Mouse (Mus musculus) embryo, embryonic 10 days (tissue): Measurements from ENCODE around the gene Gli2.

ENCODE experiments used
- DNase-seq: peaks from one replicate; pipeline ENCODE4 v3.0.0-alpha.2; 2015; ENCODE audit warnings: low spot score

Gene Gli2

DNA sequence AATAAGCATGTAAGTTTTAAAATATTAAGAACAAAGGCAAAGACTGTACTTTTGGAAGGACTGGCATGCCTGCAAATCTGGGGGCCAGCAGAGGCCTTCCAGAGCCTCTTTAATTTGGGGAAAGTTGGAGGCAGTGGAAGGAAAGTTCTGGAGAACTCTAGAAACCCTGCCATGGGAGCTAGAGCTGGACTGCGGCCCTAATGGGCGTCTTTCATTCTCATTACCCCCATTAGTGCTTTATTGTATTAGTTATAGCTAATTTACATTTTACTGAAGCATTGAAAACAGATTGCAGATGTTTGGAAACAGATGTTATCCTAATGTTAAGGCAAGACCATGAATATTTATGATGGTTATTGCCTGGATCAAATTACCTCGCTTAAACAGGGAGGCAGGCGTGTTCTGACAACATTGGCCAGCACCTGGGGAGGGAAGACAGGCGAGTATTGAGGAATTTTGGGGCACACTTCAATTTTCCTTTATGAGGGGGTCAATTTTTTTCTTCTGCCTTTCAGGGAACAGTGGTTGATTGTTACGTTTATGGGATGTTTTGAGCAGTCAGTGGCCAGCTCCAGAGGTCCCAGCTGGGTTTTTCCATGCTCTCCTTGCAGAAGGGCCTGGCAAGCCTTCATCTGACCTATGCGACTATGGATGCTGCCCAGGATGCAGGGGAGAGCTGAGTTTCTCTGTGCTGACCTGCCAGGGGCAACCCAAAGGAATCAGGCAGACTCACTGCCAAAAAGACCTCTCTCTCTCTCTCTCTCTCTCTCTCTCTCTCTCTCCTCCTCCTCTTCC lies 253.9 kb downstream of the Gli2 start:
- no peak for DNase-seq

DNA sequence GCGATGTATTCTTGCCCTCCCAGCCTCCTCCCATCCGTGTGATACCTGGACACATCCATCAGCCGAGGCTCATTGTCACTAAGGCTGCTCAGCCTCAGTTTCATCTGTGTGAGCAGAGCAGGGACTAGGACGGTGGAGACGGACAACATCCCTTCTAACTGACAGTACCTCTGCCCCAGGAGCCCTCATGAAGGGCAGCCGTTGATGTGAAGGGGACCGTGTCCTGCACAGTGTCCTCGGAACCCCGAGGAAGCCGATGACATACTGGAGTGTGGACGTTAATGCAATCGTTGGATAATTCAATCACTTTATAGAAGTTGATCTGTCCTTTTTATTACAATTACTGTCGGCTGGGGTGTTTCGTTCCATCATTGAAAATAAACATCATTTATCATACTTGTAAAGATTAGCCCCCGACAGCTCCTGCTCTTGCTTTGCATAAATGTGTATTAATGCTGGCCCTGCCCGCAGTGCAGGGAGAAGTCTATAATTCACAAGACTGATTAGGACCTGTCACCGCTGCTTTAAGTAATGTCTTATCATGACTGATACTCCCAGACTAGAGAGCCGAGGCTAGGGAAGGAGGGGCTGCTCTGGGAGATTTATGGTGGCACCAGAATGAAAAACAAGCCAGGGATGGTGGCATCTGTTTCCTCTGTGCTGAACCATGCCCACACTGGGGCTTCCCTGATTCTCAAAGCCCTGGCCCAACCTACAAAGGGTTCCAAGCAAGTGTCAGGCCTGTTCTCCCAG lies 257.8 kb downstream of the Gli2 start:
- DNase-seq = no peak

DNA sequence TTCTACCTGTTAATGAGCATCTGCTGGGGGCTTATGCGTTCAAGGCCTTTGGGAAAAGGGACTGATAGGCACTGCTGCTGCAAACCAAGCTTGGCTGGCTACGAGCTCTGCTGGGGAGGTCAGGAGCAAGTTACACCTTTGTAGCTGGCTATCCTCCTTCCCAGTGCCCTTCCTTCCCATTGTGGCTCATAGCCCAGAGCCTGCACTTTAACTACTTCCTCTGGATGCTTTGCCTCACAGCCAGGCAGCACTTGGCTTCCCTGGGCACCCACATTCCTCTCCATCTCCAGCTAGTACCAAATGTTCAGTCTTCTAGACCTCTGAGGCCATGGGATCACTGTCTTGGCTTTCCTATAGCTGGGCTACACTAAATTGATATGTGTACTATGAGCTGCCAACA lies 263.5 kb downstream of the Gli2 start:
- DNase-seq = no peak

DNA sequence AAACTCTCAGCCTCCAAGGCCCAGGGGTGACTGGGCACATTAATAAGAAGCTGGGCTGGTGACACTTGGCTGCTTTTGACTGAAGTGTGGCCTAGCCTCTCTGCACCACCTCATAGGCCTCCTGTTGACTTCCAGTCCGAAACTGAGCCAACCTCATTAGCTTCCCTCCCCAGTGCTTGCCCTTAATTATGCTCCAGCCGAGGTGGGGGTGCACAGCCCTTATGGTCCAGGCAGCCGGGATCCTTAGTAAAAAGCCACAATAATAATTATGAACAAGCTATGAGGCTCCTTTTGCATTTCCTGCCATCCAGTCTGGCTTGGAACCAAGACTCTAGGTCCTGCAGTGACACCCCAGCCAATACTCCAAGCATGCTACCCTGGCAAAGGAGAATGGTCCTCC lies 264.0 kb downstream of the Gli2 start:
- no peak for DNase-seq

DNA sequence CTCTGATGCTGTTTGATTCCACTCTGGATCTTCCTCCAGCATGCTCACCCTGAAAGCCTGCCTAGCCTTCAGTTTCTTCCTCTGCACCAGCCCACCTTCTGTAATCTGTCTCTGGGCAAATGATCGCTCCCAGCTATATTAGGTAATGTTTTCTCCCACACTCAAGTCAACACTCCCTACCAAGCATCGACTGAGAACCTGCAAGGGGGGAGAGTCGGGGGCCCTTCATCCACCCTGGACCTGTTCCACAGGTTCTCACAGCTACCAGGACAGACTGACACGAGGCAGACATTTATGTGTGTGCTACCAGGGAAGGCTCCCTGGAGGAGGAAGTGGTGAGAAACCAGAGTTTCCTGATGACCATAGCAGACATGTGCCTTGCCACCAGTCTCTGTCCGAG lies 264.6 kb downstream of the Gli2 start:
- DNase-seq = no peak

DNA sequence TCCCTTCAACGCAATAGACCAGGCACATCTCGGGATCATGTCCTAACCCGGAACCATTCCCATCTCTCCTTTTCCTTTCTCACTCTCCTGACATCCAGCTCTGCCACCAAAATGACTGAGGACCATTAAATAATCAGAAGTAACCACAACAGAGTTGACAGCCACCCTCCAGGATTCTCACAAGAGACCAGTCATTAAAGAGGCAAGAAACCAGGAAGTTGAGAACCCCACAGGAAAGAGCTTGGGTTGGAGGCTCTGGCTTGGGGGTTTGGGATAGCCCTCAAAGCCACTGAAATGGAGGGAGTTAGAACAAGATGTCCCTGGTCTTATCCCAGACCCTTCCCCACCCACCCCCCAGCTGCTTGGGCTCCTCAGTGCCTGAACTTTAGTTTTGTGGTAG lies 265.9 kb downstream of the Gli2 start:
- no peak for DNase-seq
